Mouse (Mus musculus) left cerebral cortex, postnatal 10 days (tissue): ENCODE data around the gene Olfr1370. TPM values are rescaled to one million over a fixed set of nuclear protein-coding genes. Genes with fewer than 3 reads are reported as not detected.
A peak's percentile ranks its signal among the peaks of the same experiment; 100 is the strongest.
"Not testable (repeated sequence)": the region's sequence is repeated elsewhere in the genome, so short reads cannot be mapped to it uniquely, and the experiment has no call there.

Experiments used
- DNase-seq, 2 experiments: peaks; one replicate each; pipeline ENCODE4 v3.0.0; 2021 to 2022; ENCODE audit warnings: low spot score in 2 of 2, mixed read lengths in 1 of 2; ENCODE audit errors: extremely low spot score in 1 of 2
- intact Hi-C: fragments of 180-260 bp; cut with DNase I; formaldehyde crosslinking; loops from one replicate; pipeline ENCODE4 v1.15.1; 2025
- total RNA-seq, 2 experiments: library from RNA; stranded (reverse); gene quantifications; 2 replicates each; pipeline ENCODE4 v1.2.3; 2021

Olfr1370 gene
- not detected for total RNA-seq

- intact Hi-C loops: no loop called here
- no peak for DNase-seq
Observed at GRCm38 (mm10) chr13:21074847-21075246, at the start of gene Olfr1370. Gene Olfr1370, minus strand, starts transcription at chr13:21074947.

GRCm38 (mm10) chr13:21114121-21114520, 39.4 kb upstream of the Olfr1370 start:
- no peak for DNase-seq
- intact Hi-C loops: no loop called here

GRCm38 (mm10) chr13:21111183-21111582, 36.4 kb upstream of the Olfr1370 start, which contains the start of gene Olfr1369-ps1:
Gene Olfr1369-ps1, plus strand, starts transcription at chr13:21111483.
- DNase-seq, intact Hi-C loops: not testable (repeated sequence)

GRCm38 (mm10) chr13:21110441-21110840, 35.7 kb upstream of the Olfr1370 start:
- intact Hi-C loops: no loop called here
- no peak for DNase-seq

- no peak for DNase-seq
- intact Hi-C loops: no loop called here
Observed at GRCm38 (mm10) chr13:21109759-21110158, 35.0 kb upstream of the Olfr1370 start.

DNA sequence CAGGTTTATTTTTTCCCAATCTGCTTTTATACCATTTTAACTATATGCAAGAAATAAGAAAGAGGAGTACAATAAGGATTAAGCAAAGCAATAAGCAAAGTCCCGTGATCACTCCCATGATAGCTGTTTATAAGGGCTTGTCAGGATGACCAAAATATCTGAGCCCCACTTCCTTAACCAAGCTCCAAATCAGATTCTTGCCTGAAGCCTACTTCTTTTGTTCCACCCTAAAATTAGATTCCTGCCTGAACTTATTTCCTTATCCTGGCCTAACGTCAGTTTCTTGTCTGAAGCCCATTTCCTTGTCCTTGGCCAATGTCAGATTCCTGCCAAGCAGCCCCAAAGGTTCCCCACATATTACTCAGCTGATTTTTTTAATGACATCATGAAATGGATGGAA, 7.9 kb upstream of the Olfr1370 start:
- no peak for DNase-seq
- intact Hi-C loops: no loop called here

DNA sequence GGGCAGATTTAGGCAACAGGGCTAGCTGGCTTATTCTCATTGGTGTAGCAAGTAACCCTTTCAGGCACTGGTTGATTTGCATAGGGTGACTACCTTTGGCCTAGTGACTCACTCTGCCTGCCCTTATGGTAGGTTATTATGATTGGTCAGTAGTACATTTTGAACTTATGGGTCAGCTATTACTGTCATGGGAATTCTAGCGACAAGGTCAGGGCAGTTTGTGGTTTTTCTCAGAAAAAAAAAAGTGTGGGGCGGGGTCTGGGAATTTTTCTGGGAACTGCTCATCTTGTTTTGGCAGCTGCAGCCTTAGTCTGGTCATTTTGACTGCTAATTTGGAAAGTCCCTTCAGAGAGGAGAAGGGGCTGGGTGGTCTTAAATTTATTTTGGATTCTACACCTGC, 8.7 kb downstream of the Olfr1370 start:
- no peak for DNase-seq
- intact Hi-C loops: no loop called here

DNA sequence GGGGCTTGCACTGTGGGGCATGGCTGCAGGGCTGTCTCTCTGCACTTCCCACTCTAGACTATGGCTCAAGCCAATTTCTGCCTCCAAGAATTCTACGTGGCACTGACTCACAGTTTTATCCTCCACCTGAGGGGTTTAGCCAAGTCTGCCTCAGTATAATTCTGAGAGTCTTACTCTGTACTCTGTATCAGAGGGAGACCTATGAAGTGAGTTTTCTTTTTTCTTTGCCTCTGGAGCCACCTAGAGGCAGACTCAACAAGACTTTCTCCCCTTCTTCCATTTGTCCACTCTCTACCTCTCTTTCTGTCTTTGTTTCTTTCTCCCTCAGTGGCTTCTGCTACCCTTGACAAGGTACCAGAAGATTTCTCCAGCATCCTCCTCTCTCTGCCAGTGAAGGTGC, 24.6 kb downstream of the Olfr1370 start:
- intact Hi-C loops: loop anchor here (1.0 kb wide), 1 partner anchor 751 kb away; no protein-coding TSS in a partner anchor
- DNase-seq: no peak

DNA sequence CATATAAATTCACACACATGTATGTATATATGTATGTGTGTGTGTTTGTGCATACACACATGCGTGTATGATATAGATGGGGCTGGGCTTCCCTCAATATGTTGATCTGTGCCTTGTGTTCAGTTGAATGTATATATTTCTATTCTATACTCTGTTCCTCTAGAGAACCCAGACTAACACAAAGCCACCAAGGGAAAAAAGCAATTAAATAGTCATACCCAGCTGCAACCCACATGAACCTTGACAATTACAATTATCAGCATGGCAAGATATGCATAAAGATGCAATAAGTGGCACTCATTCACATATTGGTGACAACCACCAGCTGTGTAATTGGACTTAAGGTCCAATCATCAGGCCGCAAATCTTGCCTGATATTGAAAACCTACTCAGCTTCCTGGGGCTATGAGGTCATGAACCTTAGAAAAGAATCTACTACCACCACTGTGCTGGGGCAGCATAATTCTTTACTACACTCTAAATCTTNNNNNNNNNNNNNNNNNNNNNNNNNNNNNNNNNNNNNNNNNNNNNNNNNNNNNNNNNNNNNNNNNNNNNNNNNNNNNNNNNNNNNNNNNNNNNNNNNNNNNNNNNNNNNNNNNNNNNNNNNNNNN, 34.1 kb downstream of the Olfr1370 start:
- intact Hi-C loops: no loop called here
- DNase-seq: no peak

GRCm38 (mm10) chr13:21035981-21036380, 38.8 kb downstream of the Olfr1370 start:
- DNase-seq: no peak
- intact Hi-C loops: loop anchor here (2.0 to 10.0 kb wide), 4 partner anchors 431 to 737 kb away; no protein-coding TSS in a partner anchor

- intact Hi-C loops: loop anchor here (2.0 to 10.0 kb wide), 4 partner anchors 430 to 736 kb away; no protein-coding TSS in a partner anchor
- no peak for DNase-seq
Observed at GRCm38 (mm10) chr13:21035011-21035410, 39.7 kb downstream of the Olfr1370 start.

- DNase-seq: peak; percentile 8 to 31
- intact Hi-C loops: loop anchor here (10.0 kb wide), 2 partner anchors 428 to 558 kb away; no protein-coding TSS in a partner anchor
Observed at GRCm38 (mm10) chr13:21033176-21033575, 41.6 kb downstream of the Olfr1370 start.

DNA sequence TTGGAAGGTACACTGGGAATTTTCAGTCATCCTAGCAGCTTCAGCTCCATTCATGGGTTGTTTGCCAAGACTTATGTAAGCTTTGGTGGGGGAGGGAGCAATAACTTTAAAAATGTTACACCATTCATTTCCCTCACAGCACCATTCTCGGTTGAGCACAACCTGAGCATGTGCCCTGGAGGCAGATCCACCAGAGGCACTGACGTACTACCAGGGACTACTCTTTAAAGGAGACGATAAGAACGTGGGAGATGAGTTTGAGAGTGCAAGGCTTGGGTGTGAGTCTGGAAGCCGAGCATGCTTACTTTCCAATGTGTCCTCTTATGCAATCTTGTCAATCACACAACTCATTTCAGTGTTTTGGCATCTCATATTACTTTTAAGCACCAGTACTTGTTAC, 49.9 kb downstream of the Olfr1370 start:
- DNase-seq: no peak
- intact Hi-C loops: no loop called here

Other genes with a start within 250 kb of the Olfr1370 start
- not detected for gene Olfr1369-ps1, start 36.5 kb upstream of the Olfr1370 start, total RNA-seq
- gene Olfr263, start 54.7 kb upstream of the Olfr1370 start, total RNA-seq: not detected
- not detected for gene Olfr1368, start 70.9 kb upstream of the Olfr1370 start, total RNA-seq
- 10 to 100 TPM; 43.1 to 45.0 TPM for gene Trim27, start 104.5 kb upstream of the Olfr1370 start, total RNA-seq
- not detected for gene Gpx5, start 217.8 kb upstream of the Olfr1370 start, total RNA-seq
- gene Gpx6, start 237.2 kb upstream of the Olfr1370 start, total RNA-seq: not detected